Mouse (Mus musculus) left cerebral cortex, adult 8-10 months (tissue): ENCODE results near the gene Hs6st2. TPM values are rescaled to one million over a fixed set of nuclear protein-coding genes. Genes with fewer than 3 reads are reported as not detected.

Source experiments
- DNase-seq, 2 experiments: peaks; one replicate each; pipeline ENCODE4 v3.0.0; 2022; ENCODE audit warnings: low spot score in 2 of 2
- total RNA-seq, 4 experiments: library from RNA; stranded (reverse); gene quantifications; 2 replicates each; pipeline ENCODE4 v1.2.4; 2022

Hs6st2 gene
- 10 to 100 TPM; 44.0 to 51.9 (median 50.5) TPM for total RNA-seq

DNA sequence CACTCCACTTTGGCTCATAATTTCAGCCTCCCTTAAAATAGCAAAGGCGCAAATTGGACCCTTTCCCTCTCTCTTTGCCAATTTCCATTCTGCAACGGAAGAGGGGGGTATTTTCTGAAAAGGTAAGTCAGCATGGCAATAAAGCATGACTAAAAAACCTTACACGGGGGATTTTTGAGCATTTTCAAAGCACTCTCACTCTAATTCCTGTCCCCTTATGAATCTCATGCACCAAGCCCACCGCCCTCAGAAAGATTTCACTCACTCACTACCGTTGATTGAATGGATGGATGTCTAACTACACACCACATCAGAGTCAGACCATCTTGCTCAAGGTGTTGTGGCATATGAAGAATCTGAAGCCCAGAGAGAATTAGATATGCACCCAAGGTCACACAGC is at the start of gene Hs6st2:
Hs6st2 (minus strand) TSS at position 101 of the 400 bp plus-strand sequence.
- no peak for DNase-seq

DNA sequence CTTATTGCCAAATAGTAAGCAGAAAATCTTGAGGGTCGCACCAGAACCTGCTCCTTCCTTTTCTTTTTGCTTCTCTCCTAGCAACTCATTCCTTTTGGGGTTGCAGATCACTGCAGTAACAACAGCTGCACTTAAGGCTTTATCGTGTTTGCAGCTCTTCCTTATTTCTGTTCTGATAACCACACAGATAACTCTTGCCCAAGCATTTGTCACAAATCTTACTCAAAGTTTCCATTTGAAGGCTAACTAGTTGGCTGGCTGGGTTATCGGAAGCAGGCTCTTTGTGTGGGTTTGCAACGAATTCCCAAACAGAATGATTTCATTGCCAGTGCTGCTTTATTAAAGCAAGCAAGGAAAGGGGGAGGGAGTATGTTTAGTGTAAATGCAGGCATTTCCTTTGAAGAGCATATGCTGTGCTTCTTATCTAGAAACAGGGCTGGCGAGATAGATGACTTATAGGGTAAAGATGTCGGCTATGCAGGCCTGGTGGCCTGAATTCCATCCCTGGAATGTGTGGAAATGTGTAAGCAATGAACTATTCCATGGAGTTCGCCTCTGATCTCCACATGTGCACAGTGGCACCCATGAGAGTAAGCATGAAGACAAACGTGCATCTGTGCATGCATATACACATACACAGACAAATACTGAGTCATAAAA is 32.6 kb upstream of the Hs6st2 start:
- DNase-seq = no peak

DNA sequence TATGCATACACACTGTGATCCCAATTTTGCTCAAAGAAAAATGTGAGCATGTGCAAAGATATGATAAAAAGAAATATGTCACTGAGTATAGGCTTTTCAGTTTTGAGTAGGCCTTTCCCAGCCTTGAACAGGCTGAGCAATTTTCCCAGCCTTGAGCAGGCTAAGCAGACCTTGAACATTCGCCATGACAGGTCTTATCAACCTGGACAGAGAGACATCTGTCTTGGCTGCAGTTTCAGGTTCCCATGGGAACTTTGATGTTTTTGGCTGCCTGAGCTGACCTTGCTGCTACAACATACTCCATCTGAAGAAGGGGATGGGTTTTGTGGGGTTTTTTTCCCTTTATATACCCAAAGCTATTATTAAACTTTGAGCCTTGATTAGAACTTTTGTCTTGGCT is 31.3 kb upstream of the Hs6st2 start:
- DNase-seq = no peak

DNA sequence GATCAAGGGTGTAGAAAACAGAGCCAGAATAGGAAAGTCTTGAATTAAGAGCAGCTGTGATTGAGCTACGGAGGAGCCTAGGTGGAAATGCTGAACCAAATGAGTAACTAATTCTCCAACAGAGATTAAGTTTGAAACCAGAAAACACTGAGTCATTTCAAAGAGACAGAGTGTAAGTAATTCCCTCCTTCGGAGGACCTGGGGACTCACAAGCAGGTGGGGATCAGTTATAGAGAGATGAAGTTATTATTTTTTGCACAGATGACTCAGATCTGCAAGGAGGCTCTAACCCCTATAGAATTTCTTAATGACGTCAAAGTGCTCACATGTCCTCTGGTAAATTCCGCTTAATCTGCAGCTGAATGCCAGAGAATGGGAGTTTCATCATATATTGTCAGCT is 21.2 kb upstream of the Hs6st2 start:
- DNase-seq = no peak

DNA sequence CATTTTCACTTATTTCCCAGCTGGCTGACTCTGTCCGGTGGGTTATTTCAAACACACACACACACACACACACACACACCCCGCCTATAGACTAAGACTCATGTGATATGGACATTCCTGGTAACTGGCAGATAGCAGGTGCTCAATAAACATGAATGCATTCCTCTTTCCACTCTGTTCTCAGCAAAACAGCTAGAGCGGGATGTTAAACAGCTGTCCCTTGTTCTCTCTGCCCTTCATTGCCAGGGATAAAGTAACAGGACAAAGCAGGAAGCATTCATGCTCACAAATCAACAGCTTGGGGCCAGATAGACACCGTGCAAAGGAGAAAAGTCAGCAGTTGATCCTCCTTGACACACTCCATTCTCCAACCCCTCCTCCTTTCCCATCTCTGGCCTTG is 17.4 kb upstream of the Hs6st2 start:
- DNase-seq = no peak

DNA sequence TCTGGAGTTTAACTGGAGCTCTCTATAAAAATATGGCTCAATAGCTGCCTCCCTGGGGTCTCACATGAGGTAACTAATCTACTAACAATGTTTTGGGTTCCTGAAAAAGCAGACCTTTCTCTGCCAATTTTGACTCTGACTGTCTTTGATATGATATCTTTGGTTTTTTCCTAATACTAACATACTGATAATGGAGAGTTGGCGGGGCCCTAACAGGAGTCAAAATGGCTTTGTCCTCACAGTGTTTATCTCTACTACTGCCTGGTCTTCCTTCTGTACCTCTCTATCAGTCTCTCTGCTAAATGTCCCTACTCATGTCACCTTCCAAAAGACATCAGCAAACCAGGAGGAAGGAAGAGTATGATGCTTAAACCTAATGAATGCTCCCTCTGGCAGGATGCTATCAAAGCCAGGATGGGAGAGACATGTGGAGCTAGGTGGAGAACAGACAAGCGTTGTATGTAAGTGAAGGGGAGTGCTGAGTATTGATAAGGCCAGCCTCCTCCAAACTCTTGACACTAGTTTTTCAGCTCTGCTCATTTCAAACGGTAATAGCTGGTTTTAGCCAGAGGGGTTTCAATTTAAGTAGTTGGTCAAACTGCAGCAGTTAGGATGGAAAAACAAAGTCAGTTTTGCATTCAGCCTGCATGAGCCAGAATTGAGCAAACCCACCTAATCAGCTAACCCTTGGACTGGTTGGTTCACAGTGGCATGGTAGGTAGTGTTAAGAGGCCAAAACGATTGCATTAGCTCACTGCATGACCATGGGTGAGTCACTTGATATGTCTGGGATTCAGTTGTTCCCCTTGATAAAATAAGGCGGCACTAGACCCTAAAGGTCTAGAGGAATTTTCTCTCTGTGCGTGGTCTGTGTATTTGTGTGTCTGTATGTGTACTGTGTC is 4.6 kb upstream of the Hs6st2 start:
- no peak for DNase-seq

DNA sequence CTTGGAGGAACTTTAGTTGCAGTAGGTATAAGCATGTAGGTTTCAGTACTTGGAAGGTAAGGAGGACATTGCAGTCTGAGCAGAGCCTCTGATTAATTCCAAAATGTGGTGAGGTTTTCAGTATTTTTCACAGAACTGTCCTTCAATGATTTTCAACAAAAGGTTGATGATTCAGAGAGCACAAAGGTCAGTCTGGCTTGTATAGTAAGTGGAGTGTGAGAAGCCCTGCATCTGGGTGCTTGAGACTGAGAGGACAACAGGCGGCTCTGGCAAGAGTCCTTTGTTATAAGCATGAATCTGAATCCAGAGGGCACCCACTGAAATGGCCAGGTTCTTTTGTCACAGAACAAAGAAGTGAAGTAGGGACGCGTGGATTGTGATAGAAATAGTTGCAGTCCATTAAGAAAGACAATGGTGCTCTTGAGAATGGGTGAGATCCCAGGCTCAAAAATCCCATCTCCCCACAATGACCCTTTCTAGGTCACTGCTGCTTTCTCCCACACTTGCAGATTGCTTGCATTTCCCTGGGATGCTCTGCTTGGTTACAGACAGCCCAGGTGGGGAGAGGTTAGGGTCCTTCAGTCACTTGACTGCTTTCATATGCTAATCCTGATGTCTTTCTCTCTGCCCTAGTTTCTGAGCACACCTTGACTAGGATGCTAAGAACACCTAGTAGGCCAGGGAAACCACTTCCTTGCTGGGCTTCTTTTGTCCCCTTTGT is 2.8 kb upstream of the Hs6st2 start:
- DNase-seq = no peak

DNA sequence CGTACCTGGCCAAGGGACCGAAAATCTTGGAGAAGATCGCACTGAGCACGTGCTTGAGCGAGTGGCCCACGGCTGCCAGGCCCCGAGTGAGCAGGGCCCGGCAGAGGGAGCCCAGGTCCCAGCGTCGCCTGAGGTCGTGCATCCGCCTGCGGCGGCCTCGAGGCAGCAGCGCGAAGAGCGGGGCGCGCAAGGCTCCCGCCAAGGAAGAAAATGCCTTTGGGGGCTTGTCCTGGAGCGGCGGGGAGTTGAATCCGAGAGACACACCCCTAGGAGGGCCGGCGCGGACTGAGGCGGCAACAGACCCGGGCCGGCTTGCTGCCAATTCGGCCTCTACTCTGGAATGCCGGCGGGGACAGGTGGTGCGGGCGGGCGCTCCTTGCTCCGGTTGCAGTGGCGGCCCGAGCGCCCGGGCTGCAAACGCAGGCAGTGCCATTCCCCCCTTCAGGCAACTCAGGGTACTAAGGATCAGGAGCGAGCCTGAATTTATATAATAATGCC is 437 bp downstream of the Hs6st2 start:
- peak in 1 of 2 experiments; percentile 13 for DNase-seq

DNA sequence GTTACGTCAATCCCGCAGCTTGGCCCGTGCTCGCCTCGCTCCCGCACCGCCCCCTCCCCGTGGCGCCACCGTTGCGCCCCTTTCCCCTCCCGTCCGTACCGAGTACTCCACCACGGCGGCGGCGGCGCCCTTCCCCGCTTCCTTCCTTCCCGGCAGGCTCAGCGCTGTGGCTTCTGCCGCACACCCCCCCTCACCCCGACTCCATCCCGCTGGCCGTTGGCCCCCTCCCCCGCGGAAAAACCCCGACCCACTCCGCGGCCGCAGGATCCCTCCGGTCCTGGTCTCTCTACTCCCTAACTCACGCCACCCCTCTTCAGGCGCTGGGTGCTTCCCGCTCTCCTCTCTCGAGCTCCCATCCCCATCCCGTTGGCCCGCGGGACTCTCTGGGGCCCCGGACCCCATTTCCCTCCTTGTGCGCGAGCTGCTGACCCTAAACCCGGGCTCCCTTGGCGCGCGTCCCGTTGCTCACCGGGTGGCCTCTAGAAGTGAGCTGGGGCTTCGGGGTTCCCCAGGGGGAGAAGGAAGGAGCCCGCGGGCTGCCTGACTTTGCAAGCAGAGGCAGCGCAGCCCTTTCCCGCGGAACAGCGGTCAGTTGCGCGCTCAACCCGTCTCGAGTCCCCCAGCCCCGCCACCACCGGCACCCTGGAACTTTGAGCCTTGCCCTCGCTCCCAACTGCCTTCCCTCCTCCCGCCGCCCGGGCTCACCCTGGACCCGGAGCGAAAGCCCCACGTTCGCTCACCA is 1.1 kb downstream of the Hs6st2 start:
- DNase-seq = peak in 1 of 2 experiments; percentile 11

DNA sequence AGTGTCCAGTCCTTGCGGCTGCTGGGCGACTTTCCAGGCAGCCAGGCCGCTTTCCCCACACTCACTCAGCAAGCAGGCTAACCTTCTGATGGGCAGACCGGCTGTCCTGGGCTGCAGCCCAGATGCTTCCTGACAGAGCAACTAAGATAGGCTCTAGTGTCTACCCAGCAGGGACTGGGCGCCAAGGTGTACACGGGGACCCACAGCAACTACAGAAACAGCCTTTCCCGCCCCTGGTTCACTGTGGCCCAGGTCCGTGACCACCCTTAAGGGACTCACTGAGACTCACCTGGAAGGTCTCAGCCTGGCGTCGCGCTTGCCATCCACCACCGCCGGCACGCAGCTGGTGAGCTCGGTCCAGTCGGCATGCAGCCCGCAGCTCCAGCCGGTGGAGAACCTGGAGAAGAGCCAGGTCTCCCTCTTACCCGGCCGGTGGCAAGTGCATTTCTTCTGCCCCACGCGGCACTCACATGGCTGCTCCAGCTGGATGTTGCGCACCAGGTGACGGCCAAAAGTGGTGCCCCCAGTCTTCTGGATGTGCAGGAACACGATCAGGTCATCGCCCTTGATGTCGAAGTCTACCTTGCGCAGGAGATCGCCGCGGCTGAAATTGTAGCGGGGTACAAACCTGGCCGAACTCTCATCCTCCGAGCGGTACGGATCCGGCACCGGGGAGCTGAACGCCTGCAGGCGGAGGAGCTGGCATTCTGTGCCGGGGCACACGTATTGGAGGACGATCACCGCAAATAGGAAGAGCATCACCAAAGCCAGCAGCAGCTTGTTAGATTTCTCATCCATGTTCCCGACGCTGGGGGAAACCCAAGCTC is 1.8 kb downstream of the Hs6st2 start:
- peak in 1 of 2 experiments; percentile 4 for DNase-seq

DNA sequence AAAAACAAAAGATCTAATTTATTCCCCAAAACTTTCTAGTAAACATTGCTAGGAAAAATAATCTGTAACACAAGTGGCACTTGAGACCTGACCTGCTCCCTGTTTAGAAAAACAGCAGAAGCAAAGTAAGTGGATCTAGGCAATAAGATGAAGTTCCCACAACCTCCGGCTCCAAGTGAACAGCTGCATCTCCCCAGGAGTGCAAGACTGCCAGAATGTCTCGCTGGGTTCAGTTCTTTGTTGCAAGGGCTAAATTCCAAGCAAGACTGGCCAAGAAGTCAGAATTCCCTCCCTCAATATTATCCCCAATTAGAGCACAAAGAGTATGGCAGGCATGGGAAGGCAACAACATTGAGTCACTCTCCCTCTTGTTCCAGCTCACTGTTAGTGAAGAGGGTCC is 23.4 kb downstream of the Hs6st2 start:
- DNase-seq = no peak

DNA sequence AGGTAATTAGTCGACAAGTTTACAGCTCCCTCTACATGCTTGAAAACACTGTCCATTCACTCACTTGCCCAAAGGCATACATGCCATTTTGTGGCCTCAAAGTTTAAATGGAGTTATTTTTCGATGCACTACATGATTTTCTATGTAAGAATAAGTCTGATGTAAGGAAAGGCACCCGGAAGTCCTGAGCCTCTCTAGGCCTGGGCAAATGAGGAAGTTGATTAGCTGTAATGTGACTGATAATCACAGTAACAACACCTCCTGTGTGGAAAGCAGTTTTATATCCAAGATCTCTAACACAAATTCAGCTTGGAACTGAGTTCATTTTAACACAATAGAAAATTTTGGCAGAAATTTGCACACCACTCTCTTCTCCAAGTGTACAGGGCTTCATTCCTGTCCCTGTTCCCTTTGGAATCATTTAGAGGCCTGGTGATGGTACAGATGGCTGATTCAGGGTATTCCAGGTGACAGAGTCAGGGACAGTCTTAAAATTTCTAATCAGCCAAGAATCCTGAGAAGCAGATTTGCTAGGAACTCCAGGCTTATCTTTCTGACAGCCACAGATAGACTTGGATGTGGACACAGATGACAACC is 38.9 kb downstream of the Hs6st2 start:
- no peak for DNase-seq

DNA sequence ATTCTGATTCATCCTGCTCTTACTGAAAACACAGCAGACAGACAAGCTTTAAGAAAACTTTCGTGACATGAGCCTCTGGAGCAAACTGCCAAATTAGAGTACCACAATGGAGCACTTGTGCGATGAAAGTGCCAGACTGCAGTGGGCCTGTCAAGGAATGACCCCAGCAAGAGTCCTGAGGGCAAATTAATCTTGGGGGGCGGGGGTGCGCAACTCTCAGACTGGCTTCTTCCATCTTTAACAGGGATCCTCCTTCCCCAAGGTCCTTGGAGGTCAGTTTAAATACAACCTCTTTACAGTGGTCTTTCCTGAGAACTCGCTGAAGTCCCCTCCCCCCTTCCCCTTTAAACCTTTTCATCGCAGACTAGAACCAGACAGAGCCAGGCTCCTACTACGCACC is 45.9 kb downstream of the Hs6st2 start:
- DNase-seq = no peak

DNA sequence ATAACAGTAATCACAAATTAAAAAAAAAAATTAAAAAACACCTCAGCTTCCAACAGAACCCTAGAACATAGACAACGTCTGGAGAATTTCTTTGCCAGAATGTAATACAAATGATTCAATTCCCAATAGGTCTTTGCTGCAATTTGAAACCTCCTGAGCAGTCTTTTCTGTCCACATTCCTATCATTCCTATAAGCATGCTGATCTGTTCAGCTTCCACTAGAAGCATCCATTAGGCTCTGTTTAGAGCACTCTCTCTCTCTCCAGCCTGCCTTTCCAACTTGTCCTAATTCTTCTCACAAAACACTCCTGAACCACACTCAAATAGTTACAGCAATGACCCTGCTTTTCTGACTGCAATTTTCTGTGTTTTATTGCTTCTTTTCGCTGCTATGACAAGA is 50.3 kb downstream of the Hs6st2 start:
- DNase-seq = no peak

DNA sequence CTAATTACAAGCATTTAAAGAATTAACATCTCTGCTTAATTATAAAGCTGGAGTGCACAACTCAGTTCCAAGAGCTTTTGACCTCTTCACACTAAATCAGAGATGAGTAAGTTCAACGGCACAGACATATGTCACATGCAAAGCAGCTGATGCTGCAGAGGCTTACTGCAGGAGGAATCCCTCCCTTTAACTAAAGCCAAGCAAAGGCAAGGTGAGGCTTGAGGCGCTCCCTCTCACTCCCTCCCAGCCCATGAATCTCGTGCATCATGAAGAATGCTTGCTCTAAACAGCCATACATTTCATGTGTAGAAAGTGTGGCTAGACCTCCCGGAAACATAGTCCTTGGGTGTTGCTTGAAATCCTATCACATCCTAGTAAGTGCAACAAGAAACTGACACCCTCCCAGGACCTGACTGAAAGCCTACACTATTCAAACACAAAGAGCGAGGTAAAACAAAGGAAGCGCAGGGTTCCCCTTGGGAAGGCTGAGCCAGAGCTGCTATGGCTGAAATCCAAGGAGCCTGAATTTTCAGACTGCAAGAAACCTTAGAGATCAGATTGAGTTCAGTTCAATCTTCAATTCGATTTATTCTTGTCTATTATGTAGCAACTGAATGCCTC is 67.2 kb downstream of the Hs6st2 start:
- no peak for DNase-seq

DNA sequence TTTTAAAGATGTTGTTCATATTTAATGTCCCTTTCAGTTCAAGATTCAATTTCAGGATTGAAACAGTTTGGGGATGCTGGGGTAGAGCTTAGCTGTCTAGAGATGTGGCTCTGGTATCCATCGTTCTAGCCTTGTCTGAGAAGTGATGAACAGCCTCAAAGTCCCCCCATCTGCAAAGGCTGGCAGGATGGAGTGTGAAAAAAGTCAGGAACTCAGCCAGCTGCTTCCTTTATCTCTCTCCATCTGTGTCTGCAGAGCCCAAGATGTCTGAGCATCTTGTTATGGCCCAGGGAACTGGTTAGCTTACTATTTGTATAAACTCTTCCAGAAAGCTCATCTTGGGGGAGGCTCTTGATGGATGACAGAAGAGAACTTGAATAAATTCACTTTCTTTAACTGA is 70.9 kb downstream of the Hs6st2 start:
- DNase-seq = no peak

DNA sequence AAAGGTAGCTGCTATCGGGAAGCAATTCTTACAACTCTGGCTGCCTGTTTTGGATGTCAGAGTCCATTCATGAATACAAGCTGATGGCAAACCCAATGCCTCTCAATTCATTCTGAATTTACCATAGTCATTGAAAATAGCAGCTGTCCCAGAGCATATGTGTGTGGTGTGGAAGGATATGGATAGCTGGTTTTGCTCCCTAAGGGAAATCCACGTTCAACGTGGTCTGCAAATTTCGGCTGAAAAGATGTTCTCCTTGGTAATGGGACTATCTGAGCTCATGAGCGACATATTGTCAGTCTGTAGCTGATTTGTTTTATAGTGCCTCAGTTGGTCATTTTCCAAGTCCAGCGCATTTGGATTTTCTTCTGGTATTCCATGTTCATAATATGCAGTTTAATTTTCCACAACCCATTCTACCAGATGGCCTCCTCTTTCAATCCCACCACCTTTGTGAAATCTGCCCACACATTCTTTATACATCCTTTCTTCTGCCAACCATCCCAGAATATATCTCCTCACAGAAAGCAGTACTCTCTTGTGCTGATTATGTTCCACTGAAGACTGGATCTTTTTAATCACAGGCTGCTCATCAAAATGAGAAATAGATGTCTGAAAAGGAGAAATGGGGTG is 75.3 kb downstream of the Hs6st2 start:
- peak in 1 of 2 experiments; percentile 24 for DNase-seq

DNA sequence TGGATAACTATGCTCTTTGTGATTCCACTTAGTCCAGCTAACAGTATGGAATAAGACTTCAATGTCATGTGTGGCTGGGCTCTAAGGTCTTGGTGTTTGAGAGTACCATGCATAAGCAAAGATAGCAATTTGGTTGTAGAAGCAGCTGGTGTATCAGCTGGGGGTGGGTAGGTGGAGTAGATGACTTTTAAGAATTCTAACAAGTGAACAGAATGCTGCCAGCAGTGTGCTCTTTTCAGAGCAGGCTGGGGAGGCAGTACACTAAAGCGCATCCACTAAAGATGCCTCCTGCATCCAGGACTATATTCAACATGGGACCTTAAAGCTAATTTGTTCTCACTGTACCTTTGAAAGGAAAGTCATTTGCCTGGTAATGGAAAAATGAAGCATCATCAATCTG is 88.9 kb downstream of the Hs6st2 start:
- DNase-seq = peak in 1 of 2 experiments; percentile 57

DNA sequence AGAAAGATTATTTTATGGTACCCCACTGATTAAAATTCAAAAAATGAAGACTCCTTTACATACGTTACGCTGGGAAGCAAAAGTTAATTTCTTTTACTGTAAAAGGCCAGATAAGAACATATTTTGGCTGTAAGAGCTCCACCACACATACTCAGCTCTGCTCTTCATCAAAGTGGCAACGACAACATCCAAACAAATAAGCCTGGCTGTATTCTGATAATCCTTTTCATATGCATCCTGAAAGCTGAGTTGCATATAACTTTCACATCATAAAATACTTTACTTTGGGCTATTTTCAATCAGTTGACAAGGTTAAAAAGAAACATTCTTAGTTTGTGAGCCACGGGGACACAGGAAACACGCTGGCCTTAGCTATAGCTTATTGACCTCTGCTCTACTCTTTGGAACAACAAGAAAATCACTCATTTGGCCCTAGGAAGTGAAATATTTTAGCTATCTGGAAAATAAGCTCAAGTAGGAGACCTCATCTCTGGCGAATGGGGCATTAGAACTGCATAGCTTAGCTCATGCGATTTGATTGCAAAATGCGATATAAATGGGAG is 91.1 kb downstream of the Hs6st2 start:
- DNase-seq = no peak
